Mouse (Mus musculus): ENCODE measurements around the gene Col4a2.
"Not testable (repeated sequence)": the region's sequence is repeated elsewhere in the genome, so short reads cannot be mapped to it uniquely, and the experiment has no call there.

Col4a2 gene

DNA sequence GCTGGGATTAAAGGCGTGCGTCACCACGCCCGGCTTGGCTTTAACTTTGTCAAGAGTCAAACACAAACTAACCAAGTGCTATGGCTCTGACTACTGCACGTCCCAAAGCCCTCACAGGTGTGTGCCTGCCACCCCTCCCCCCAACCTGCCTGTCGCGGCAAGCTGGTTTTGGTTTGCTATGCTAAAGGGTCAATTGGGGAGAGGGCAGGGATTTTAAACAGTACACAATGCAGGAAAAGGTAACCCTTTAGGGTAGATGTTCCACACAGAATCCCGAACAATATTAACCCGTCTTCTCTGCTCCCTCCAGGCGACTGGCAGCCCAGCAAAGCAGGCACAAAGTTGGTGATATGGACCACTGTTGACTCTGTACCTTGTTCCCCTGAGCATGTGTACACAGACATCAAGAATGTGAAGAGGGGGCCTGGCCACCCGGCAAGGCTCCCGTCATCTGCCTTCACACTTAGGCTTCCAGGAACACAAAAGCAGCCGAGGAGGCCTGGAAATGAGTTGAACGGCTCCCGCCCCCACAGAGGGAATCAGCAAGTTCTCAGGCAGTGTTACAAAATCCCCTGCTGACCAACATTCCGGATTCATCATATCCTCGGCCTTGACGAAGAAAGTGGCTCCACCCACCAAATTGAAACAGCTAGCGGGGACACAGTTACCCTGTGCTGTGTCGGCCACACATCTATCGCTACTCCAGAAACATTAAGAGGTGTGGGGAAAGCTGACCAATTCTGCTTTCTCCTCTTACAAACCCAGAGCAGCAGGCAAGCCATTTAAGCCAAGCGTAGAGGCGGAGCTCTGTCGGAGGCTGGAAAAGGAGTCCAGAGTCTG, 164.0 kb downstream of the Col4a2 start:
- DNase-seq (ENCODE audit: extremely low read depth, insufficient read length, low spot score): peak; percentile 56

DNA sequence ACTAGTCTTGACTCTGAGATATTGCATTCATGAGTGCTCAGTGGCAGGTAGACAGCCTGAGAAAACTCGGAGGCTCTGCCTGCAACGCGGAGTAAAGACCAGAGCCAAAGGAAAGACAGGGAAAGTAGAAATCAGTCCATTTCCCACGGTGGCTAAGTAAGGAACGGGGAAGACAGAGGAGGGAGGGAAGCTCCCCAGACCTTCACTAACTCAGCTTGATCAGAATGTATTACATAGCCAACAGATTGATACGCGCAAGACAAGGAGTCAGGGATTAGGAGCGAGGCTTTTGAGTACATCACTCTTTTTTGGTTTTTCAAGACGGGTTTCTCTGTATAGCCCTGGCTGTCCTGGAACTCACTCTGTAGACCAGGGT, 164.6 kb downstream of the Col4a2 start:
- no peak for DNase-seq (ENCODE audit: extremely low read depth, insufficient read length, low spot score)

DNA sequence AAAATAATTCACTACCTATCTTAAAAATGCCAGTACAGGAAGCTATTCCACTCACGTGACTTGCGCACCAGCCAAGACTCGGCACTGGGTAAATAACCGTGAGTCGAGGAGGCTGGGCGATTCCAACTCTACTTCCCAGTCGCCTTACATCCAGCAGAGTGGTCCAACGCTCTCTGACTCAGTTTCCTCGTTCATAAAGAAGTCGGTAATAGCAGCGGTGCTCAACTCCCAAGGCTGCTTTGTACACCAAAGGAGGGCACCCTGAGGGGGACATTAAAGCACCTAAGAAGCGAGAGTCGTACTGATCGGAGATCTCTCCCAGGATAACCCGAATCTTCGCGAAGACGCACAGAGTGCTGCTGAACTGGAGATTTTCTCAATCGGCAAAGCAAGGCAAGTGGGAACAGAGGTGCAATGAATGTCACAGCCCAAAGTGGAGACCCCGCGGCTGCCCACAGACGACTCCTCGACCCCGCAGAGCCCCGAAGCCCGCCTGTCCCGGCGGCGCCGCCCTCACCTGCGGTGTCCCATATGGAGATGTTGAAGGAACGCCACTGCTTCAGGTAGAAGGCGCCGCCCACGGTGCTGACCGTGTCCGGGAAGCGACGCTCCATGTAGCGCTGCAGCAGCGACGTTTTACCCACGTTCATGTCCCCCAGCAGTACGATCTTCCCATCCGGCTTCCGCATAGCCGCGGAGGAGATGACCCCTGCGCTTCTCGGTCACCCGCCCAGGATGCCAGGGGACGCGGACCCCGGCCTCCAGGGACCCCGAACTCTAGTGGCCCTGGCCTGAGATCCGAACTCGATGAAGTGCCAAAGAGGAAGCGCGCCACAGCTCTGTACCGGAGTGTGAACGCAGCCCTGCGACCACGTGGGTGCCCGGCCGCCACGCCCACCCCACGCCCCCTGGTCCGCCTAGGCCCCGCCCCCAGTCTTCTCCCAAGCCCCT, 165.5 kb downstream of the Col4a2 start, which contains the start of gene Rab20:
Gene Rab20, minus strand, starts transcription at position 900 of the 951 bp plus-strand sequence.
- peak; percentile 71 for DNase-seq (ENCODE audit: extremely low read depth, insufficient read length, low spot score)

DNA sequence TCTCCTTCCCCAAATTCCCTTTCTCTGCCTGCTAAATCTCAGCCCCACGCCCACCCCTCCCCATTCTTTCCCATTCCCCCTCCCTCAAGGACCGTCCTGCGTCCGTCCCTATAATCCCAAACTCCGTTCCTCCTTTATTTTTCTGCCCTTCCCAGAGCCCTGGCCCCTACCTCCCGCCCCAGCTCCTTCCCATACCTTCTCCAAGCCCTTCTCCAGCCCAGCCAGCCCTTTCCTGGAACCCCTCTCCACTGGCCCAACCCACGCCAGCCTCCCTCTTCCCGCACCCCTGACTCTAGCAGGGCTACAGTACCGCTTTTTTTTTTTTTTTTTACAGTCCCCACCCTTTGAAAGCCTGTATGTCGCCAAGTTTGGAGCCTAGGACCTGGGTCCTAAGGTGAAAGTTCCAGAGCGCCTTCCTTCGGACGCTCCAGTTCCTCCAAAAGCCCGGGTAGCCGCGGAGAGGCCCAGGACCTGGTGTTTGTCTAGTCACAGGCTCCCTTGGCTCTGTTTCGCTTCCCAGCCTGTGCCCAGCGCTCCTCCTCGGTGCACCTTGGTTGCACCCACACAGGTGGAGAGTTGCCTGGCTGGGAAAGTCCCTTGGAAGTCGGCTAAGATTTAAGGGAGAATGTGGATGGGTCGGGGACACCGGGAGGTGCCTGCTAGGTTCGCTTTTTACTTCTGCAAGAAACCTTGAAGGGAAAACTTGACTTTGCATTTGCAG, 166.4 kb downstream of the Col4a2 start:
- DNase-seq (ENCODE audit: extremely low read depth, insufficient read length, low spot score): no peak

DNA sequence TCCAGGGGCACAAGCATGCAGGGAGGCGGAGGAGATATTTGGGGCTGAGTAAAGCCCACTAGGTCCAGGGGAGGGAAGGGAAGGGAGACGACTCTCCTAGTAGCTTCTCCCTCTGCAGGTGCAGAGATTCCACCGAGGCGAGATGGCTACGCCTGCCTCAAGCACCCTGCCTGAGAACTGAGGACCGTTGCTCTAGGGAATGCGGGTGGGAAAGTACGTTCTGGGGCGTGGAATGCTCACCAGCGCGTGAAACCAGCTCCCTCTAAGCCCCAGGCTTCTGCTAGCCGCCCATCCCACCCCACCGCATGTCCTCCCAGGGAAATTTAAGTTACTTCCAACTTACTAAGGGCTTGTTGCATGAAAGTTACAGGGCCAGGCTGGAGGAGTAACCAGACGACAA, 167.0 kb downstream of the Col4a2 start:
- DNase-seq (ENCODE audit: extremely low read depth, insufficient read length, low spot score): no peak

DNA sequence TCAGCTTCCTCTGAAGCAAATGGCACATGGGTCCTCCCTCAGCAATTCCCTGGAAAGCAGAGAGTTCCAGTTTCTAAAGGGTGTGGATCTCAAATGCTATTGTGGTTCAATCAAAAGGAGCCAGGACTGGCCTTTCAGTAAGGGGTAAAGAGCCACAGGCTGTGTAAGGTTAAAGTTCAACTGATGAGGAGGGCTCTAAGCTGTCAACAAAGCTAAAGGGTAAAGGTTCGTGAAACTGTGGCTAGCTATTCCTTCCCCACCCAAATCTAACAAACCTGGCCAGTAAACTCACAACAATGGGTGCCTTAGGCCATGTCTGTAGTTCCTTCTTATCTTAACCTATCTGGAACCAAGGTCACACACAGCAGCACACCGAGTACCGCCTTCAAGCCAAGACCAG, 169.3 kb downstream of the Col4a2 start:
- no peak for DNase-seq (ENCODE audit: extremely low read depth, insufficient read length, low spot score)

DNA sequence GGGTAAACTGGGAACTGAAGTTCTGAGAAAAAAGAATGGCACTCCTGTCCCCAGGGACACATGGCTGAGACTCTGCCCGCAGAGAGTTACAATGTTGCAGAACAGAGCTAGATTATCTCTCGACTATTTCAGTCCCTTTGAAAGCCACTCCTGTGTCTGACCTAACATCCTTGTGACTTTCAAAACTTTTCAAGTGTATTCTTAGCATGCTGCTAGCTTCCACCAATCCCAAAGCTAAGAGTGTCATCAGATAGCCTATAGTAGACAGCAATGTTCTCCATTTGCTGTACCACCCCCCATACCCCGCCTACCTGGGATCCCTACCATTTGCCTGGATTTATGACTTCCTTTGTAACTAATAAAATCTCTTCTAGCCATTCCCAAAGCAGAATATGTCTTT, 169.9 kb downstream of the Col4a2 start:
- no peak for DNase-seq (ENCODE audit: extremely low read depth, insufficient read length, low spot score)

DNA sequence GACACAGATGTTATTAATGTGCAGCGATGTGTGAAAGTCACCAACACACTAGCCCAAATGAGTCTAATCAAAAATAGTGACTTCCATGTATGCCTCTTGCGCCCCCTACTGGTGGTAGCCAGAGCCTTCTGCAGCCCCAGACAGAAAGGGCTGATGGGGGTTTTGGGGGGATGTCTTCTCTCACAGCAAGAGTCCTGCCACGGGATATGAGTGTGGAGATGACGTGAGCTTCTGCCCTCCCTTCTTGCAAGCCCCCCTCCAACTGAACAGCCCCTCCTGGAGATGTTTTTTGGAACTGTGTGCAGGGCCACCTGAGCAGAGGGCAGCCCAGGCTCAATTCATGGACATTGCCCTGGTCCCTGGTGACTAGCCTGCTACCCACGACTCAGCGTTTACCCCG, 173.5 kb downstream of the Col4a2 start:
- peak; percentile 39 for DNase-seq (ENCODE audit: extremely low read depth, insufficient read length, low spot score)

DNA sequence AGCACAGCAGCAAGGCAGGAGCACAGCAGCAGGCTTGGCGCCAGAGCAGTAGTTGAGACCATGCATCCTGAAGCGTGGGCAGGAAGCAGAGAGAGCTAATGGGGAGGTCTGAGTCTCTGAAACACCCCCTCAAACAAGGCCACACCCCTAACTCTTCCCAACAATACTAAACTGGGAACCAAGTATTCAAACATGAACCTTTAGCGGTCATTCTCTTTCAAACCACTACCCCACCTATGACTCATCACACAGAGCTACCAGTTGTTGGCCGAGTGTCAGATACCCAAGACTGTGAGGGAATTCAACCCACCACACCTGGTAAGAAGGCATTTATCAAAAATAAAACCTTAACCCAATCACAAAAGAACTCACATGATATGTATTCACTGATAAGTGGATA, 174.6 kb downstream of the Col4a2 start:
- DNase-seq (ENCODE audit: extremely low read depth, insufficient read length, low spot score): peak; percentile 41

DNA sequence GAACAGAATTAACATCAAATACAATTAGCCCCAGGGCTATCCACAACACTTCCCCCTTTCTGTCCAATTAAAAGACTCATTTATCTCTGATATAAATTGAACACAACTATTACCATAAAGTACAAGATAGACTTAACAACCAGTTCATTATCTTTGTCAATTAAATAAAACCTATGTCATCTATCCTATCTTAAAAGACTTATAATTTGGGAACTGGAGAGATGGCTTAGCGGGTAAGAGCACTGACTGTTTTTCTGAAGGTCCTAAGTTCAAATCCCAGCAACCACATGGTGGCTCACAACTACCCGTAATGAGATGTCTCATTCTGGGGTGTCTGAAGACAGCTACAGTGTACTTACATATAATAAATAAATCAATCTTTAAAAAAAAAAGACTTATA, 179.7 kb downstream of the Col4a2 start:
- not testable (repeated sequence) for DNase-seq (ENCODE audit: extremely low read depth, insufficient read length, low spot score)

DNA sequence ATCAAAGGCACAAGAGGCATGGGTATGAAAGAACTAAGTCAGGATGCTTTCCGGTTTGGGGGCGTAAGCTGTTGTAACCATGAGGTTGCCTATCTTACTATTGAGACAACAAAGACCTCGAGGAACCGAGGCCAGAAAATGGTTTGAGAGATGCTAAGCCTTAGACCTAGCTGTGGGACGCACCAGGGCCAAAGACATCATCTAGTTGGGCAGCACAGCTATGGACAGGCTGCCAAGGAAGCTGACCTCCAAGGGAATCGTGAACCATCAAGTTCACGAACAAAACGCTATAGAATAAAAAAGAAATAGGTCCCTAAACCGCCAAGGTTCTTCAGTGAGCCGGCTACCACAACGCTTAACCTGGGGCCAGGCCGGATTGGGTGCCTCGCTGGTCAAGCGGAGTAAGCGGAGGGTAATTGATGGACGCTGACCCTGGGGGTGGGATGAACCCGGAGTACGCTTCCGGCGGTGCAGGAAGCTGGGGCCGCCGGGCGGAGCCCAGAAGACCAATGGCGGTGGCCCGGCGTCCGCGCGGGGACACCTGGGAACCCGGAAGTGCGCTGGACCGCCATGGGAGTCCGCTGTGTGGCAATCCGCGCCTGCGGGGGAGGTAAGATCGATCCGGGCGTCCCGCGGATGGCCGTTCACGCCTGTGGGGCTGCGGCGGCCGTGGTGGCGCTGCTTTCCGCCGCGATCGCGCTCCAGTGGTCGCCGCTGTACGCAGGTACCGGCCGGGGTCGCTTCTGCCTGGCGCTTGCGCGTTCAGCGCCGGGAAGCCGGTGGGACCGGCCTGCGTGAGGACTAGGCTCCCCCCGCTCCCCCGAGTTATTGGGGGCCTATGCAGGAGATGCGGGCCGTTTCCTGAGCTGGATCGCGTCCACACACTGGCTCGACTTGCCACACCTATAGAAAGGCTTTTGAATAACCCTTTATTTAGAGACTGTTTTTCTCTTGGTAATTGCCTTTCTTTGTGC, 184.7 kb downstream of the Col4a2 start, which contains the start of gene Naxd:
Gene Naxd, plus strand, starts transcription at position 490 of the 974 bp plus-strand sequence.
- peak; percentile 93 for DNase-seq (ENCODE audit: extremely low read depth, insufficient read length, low spot score)

DNA sequence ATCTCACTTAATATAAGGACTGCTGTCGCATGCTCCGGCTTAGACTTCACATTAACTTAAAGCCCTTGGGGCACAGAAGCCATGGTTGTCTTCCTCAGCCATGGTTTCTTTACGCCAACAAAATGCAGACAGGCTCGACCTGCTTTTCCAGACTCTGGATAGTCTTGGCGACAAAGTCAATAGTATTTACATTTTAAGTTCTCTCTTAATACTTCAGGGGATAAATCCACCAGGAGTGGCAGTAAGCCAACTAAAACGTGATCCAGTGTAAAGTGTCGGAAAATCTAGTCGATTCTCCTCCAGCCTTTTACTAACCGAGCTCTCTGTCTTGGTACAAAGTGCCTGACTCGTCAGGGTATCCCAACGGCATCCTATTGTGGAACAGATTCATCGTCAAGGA, 185.7 kb downstream of the Col4a2 start:
- DNase-seq (ENCODE audit: extremely low read depth, insufficient read length, low spot score): no peak
